In the genomic region with DNA sequence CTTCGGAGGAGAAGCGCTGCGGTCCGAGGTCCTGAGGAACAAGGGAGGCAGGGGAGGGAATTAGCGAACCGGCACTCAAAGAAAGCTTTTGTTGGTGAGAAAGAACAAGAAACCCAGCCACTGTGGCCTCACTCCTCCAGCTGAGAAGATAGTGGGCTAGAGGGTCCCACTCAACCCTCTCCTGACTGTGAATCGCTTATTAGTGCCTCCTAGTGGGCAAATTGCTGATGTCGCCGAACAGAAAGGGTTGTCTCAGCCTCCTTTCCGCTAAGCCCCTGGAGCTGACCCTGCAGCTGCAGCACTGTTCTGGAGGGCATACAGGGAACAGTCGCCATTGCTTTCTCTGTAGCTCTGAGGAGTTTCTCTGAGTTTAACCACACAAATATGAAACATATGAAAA, we compare ENCODE assay signal across 8 mouse cellular contexts. TPM values are rescaled to one million over a fixed set of nuclear protein-coding genes. Genes with fewer than 3 reads are reported as not detected.
A peak's percentile ranks its signal among the peaks of the same experiment; 100 is the strongest.
DNase-seq lines count a peak whose midpoint lies in the region; ATAC-seq and TF ChIP-seq lines count a peak whose summit lies in the region.

No protein-coding gene starts in this region.

- H3K27ac ChIP-seq in embryonic facial prominence, embryonic 11.5 days (replicated peaks; ENCODE audit: low read depth, low read length): no peak overlapping the region
- H3K27ac ChIP-seq in limb, embryonic 14.5 days (replicated peaks; ENCODE audit: low read depth, low read length): no peak overlapping the region
- no peak overlapping the region for H3K27ac ChIP-seq in midbrain, embryonic 13.5 days

- ATAC-seq in embryonic facial prominence, embryonic 11.5 days (replicated peaks; ENCODE audit: insufficient number of reproducible peaks, low FRiP score, low TSS enrichment, low read depth): no peak
- ATAC-seq in hematopoietic stem cell, adult 5-6 weeks (replicated peaks in 1 of 2; ENCODE audit: insufficient read depth in 1 of 2, low FRiP score in 2 of 2, low TSS enrichment in 1 of 2, low read depth in 1 of 2, poor library complexity in 2 of 2, severe bottlenecking in 2 of 2): peak; percentile 29 to 41; a peak in 1 of 4 replicates
- ATAC-seq in limb, embryonic 14.5 days (ENCODE audit: low FRiP score, low read depth): peak; percentile 62
- ATAC-seq in midbrain, embryonic 13.5 days: 0 out of 2 replicates have a peak, but pooled peaks have one; percentile 30

- no peaks in the 10 kb centered on the region for H3K27me3 ChIP-seq in embryonic facial prominence, embryonic 11.5 days (ENCODE audit: control insufficient read depth, insufficient read depth, low read length)
- H3K27me3 ChIP-seq in limb, embryonic 14.5 days (ENCODE audit: control insufficient read depth, insufficient read depth, low read length): no peaks in the 10 kb centered on the region
- no peaks in the 10 kb centered on the region for H3K27me3 ChIP-seq in midbrain, embryonic 13.5 days

- no peaks in the 10 kb centered on the region for H3K36me3 ChIP-seq in embryonic facial prominence, embryonic 11.5 days (replicated peaks; ENCODE audit: control insufficient read depth, insufficient read depth, low read depth, low read length)
- H3K36me3 ChIP-seq in limb, embryonic 14.5 days (ENCODE audit: control insufficient read depth, insufficient read depth, low read length): no peaks in the 10 kb centered on the region
- no peaks in the 10 kb centered on the region for H3K36me3 ChIP-seq in midbrain, embryonic 13.5 days

- DNase-seq in 3T3-L1 (ENCODE audit: low read depth, low spot score) (peak; percentile 42), ES-CJ7 (ENCODE audit: low read depth, low spot score) (peak; percentile 86)
- DNase-seq in embryonic facial prominence, embryonic 11.5 days (ENCODE audit: low spot score): peak; percentile 58
- no peak for DNase-seq in limb, embryonic 14.5 days (ENCODE audit: low spot score)
- DNase-seq in thymus, postnatal 0 days (ENCODE audit: low spot score): peak; percentile 72
- no peak for DNase-seq in ovary, adult 18-20 months (ENCODE audit: low spot score)

- TF ChIP-seq POLR2A in limb, embryonic 14.5 days (IDR thresholded peaks at IDR 0.05; ENCODE audit: borderline replicate concordance, extremely low read depth, insufficient read depth, insufficient read length): no peak

- WGBS in embryonic facial prominence, embryonic 11.5 days: 38% methylated on average over 11 of the region's 11 CpGs
- 62% methylated on average over 11 of the region's 11 CpGs for WGBS in limb, embryonic 14.5 days
- WGBS in midbrain, embryonic 13.5 days: 41% methylated on average over 11 of the region's 11 CpGs

- no peak overlapping the region; the same call in 1 of the 2 replicates for H3K4me3 ChIP-seq in embryonic facial prominence, embryonic 11.5 days (ENCODE audit: low read depth, low read length)
- H3K4me3 ChIP-seq in limb, embryonic 14.5 days (replicated peaks; ENCODE audit: low read length): no peak overlapping the region
- H3K4me3 ChIP-seq in midbrain, embryonic 13.5 days (replicated peaks): no peak overlapping the region; the same call in 1 of the 2 replicates

- H3K4me1 ChIP-seq in embryonic facial prominence, embryonic 11.5 days (ENCODE audit: control insufficient read depth, insufficient read depth, low read length): no peaks in the 10 kb centered on the region
- H3K4me1 ChIP-seq in limb, embryonic 14.5 days (ENCODE audit: control insufficient read depth, insufficient read depth, low read length): no peaks in the 10 kb centered on the region
- no peaks in the 10 kb centered on the region for H3K4me1 ChIP-seq in midbrain, embryonic 13.5 days (replicated peaks)

- no peak overlapping the region for H3K9ac ChIP-seq in embryonic facial prominence, embryonic 11.5 days (replicated peaks; ENCODE audit: low read length)
- H3K9ac ChIP-seq in limb, embryonic 14.5 days (ENCODE audit: low read depth, low read length, severe bottlenecking): 0 out of 2 replicates have a peak overlapping the region, but pooled peaks have one; percentile 32
- H3K9ac ChIP-seq in midbrain, embryonic 13.5 days (replicated peaks): no peak overlapping the region

- H3K4me2 ChIP-seq in embryonic facial prominence, embryonic 11.5 days (ENCODE audit: low read depth, low read length): no peak overlapping the region; the same call in 1 of the 2 replicates
- peak overlapping the region; percentile 26 for H3K4me2 ChIP-seq in limb, embryonic 14.5 days (replicated peaks; ENCODE audit: low read depth, low read length, severe bottlenecking)
- H3K4me2 ChIP-seq in midbrain, embryonic 13.5 days (replicated peaks): peak overlapping the region; percentile 26

- no peaks in the 10 kb centered on the region for H3K9me3 ChIP-seq in embryonic facial prominence, embryonic 11.5 days (replicated peaks; ENCODE audit: control insufficient read depth, low read length)
- no peaks in the 10 kb centered on the region for H3K9me3 ChIP-seq in limb, embryonic 14.5 days (ENCODE audit: control insufficient read depth, low read length)
- H3K9me3 ChIP-seq in midbrain, embryonic 13.5 days: no peaks in the 10 kb centered on the region

RNA-seq across cellular contexts. Expression of gene Ric1, which starts 21.0 kb away (rescaled TPM):
- 21.5 and 22.6 TPM in 2 replicates for polyA plus RNA-seq in embryonic facial prominence, embryonic 11.5 days (2014; fragmentation: Nextera tagmentation; extraction: Ambion mirVana)
- 24.2 and 36.3 TPM in 2 replicates for total RNA-seq in hematopoietic stem cell, adult 5-6 weeks (2017)
- polyA plus RNA-seq in limb, embryonic 14.5 days (2012; rRNA removed): 31.4 and 35.7 TPM in 2 replicates
- polyA plus RNA-seq in limb, embryonic 14.5 days (2014; fragmentation: Nextera tagmentation; extraction: Ambion mirVana): 22.7 and 27.8 TPM in 2 replicates
- polyA plus RNA-seq in midbrain, embryonic 13.5 days (2015; fragmentation: Nextera tagmentation; extraction: Ambion mirVana): 11.9 and 13.0 TPM in 2 replicates
- 13.4 and 16.5 TPM in 2 replicates for polyA plus RNA-seq in thymus, postnatal 0 days (2015; fragmentation: Nextera tagmentation; extraction: Ambion mirVana)

Comparison
In these comparisons a context has a peak if more than half of its experiments do, and no peak if none do; other contexts are left out.
1. DNase-seq: peak in 3T3-L1 (single experiment), ES-CJ7 (single experiment), embryonic facial prominence, embryonic 11.5 days (single experiment) and thymus, postnatal 0 days (single experiment); none in limb, embryonic 14.5 days (single experiment) and ovary, adult 18-20 months (single experiment).